Comparison of ENCODE assay signal across 8 mouse cellular contexts in genomic region chr6:77979241-77979961, GRCm38 (mm10). TPM values are rescaled to one million over a fixed set of nuclear protein-coding genes. Genes with fewer than 3 reads are reported as not detected.
DNase-seq lines count a peak whose midpoint lies in the region; ATAC-seq lines count a peak whose summit lies in the region.

Gene Ctnna2, minus strand, starts transcription at chr6:77979699.

- intact Hi-C loops in gastrocnemius, postnatal 14 days (cut with DNase I; ENCODE audit: low total_unique reads): no loop called here

- DNase-seq in adrenal gland, adult 8-10 months: peak; percentile 55
- DNase-seq in gastrocnemius, postnatal 14 days: peak; percentile 60
- DNase-seq in induced T-regulatory cell, adult 2 months (ENCODE audit: low read depth): peak; percentile 1
- DNase-seq in left cerebral cortex, adult 18-20 months (ENCODE audit: low spot score in 2 of 2): peak; percentile 93 to 97
- DNase-seq in lung, postnatal 36 days: peak; percentile 4
- peak; percentile 95 for DNase-seq in right cerebral cortex, postnatal 14 days
- DNase-seq in c-Kit-positive CD71-positive TER-119-positive erythroid progenitor cells, embryonic 14.5 days (ENCODE audit: low spot score): no peak

- ATAC-seq in common myeloid progenitor, adult 5-6 weeks (replicated peaks; ENCODE audit: low read depth, poor library complexity, severe bottlenecking): 0 out of 2 replicates have a peak, but pooled peaks have one; percentile 15

RNA-seq across cellular contexts. Expression of gene Ctnna2, which starts in this region (rescaled TPM):
- 1 to 10 TPM; 2.5 to 5.5 (median 3.8) TPM for total RNA-seq in adrenal gland, adult 8-10 months (2022)
- total RNA-seq in common myeloid progenitor, adult 5-6 weeks (2017): not detected in 2 replicates
- under 1 TPM; 0.10 to 0.22 TPM for total RNA-seq in gastrocnemius, postnatal 14 days (2021)
- total RNA-seq in left cerebral cortex, adult 18-20 months (2021): 100 to 1,000 TPM; 104 to 109 TPM

Comparison
In these comparisons a context has a peak if more than half of its experiments do, and no peak if none do; other contexts are left out.
1. RNA of gene Ctnna2 (total RNA-seq): 104 to 109 TPM in left cerebral cortex, adult 18-20 months; 2.5 to 5.5 TPM in adrenal gland, adult 8-10 months, 0.10 to 0.22 TPM in gastrocnemius, postnatal 14 days and not detected in common myeloid progenitor, adult 5-6 weeks; every median in the first group is over 10 times any median in the second.
2. Peak in ATAC-seq in common myeloid progenitor, adult 5-6 weeks; RNA of the gene not detected or under 1 TPM.
3. Peak in DNase-seq in gastrocnemius, postnatal 14 days; RNA of the gene not detected or under 1 TPM.